Mouse (Mus musculus) layer of hippocampus, postnatal 14 days (tissue): ENCODE data around the gene Lrrc8c. TPM values are rescaled to one million over a fixed set of nuclear protein-coding genes. Genes with fewer than 3 reads are reported as not detected.

ENCODE experiments used
- DNase-seq, 2 experiments: peaks; one replicate each; pipeline ENCODE4 v3.0.0; 2021 to 2022; ENCODE audit warnings: low spot score in 2 of 2, mixed read lengths in 1 of 2
- total RNA-seq, 2 experiments: library from RNA; stranded (reverse); gene quantifications; 2 replicates each; pipeline ENCODE4 v1.2.3; 2021

Lrrc8c gene
- total RNA-seq, 2 experiments from 2014 or later, result 29.0 to 32.0 TPM

DNA sequence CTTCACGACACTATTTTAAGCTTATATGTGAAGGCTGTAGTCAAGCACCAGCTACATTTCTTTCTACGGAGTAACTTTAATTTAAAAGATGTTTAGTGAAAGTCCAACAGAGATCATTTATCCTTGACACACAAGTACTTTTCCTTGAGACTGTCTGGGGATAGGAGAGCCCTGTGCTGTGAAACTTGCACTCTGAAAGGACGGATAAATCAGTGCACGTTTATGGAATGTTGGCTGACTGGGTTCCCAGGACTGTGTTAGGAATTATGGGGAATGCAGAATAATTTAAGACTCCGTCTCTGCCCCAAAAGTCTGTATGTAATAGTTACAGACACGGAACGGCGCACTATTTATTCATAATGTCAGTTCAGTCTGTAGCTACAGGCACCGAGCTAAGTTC lies 74.4 kb downstream of the Lrrc8c start:
- no peak for DNase-seq

DNA sequence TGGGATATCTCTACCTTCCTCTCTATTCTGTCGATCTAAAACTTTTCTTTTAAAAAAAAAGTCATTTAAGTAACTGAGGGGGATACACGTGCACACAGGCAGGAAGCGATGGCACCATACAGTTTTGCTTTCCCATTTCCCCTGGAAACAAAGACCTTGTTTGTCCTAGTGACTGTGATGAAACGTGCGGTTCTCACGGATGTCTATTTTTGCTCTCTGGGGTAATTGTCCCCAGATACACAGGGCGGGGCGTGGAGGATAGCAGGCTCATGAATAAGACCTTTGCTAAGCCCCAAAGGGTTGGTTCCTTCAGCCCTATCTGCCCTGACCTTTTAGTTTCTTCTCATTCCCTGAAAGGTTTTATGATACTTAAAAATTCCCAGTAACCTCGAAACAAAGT lies 79.7 kb downstream of the Lrrc8c start:
- no peak for DNase-seq

DNA sequence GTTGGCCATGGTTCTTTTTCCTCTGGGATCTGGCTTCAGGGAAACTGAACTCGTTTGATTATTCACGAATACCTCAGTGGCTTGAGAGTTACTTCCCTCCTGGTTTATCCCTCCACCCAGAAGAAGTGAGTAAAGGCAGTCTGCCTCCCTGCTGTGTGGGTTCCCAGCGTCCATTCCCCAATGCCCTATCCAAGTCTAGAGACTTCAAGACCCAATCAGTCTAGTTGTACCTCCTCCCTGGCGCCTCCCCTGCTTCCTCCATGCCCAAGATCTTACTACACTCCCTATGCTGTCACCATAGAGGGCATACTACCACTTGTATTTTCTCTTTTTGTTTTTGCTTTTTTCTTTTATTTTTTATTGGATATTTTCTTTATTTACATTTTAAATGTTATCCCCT lies 80.1 kb downstream of the Lrrc8c start:
- no peak for DNase-seq

DNA sequence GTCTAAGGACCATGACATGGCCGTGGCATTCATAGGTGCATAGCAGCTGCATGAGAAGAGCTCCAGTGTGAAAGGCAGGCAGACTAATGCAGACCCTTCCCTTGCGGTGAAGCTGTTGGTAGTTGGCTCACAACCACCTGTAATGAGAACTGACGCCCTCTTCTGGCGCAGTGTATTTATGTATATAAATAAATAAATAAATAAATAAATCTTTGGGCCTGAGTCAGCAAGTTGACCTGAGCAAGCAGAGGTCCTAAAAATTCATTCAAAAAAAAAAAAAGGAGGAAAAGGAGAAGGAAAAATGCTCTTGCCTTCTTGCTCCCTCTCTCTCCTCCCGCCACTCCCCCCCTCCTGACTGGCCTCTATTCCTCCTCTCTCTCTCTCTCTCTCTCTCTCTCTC lies 81.8 kb downstream of the Lrrc8c start:
- no peak for DNase-seq

- DNase-seq, result no peak
Observed at GRCm38 (mm10) chr5:105602585-105602984, 83.4 kb downstream of the Lrrc8c start.

DNA sequence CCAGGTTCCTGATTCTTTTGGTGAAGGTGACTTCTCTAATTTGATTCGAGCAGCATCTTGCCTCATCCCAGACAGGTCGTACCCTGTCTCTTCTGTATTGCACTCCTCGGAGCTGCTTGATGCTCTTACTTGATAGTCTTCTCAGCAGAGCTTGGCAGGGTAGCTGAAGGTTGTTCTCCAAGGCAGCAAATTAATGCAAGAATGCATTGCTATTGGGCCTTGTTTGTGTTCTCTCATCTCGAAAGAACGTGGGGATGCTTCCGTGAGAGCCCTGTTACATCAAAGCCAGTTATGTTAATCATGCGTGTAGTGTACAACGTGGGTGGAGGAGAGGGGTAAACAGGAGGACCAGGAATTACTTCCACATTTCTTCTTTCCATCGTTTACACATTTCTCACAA lies 86.5 kb downstream of the Lrrc8c start:
- DNase-seq, result peak in 1 of 2 experiments; percentile 18

DNA sequence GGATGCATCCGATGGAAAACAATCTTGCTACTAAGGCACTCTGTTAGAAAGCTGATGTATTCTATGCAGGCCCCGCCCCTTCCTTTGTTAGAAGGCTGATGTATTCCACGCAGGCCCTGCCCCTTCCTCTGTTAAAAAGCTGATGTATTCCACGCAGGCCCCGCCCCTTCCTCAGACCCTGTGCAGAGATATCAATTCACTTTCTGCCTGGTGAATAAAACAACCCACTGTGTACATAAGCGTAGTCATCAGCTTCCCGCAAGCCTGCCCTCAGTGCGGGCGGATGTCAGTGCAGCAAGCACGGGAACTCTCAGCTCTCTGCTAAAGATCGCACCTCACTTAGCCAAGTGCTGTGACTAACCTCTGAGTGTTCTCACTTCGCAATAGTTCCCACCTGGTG lies 90.5 kb downstream of the Lrrc8c start:
- no peak for DNase-seq

GRCm38 (mm10) chr5:105613002-105613401 lies 93.8 kb downstream of the Lrrc8c start:
- no peak for DNase-seq

DNA sequence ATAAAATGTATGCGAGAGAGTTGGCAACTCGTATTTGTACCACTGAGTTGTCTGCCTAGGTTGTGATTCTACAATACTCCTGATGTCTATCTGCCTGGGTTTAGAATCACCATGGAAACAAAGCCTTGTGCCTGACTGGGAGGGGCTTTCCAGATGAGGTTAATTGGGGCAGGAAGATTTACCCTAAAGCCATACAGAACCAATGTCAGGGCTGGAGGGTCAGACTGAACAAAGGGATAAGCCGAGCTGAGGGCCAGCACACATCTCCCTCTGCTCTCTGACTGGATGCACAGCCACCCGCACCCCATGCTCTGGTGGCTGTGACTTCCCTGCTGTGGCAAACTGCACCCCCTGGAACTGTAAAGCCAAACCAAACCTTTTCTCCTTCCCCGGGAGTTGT lies 94.8 kb downstream of the Lrrc8c start:
- DNase-seq, result no peak

DNA sequence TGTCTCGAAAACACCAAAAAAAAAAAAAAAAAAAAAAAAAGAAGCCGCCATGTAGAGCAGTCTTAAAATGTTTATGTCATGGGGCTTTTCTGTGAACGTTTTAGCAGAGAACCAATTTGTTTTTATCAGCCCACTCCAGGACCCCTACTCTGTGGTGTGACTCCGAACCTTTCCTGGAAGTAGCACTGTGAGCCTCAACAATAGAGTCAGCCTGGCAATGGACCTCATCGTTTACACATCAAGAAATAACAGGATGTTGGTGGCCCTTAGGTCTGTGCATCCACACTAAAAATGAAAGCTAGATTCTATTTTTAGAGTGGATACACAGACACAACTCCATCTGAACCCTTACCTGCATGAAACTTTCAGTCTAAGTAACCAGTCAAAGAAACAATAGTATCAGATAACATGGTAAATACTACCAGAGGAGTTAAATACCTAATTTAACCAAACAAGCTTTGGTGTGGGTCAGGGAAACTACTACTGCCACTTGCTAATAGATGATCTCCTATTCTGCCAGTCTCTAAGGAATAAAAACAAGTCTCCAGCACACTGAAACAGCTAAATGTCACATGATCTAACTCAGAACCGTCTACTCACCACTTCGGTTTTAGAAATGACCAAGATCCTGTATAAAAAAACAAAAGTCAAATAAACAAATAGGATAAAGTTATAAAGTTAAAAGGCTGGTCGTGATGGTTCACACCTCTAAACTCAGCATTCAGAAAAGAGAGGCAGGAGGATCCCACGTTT lies 95.7 kb downstream of the Lrrc8c start:
- no peak for DNase-seq

DNA sequence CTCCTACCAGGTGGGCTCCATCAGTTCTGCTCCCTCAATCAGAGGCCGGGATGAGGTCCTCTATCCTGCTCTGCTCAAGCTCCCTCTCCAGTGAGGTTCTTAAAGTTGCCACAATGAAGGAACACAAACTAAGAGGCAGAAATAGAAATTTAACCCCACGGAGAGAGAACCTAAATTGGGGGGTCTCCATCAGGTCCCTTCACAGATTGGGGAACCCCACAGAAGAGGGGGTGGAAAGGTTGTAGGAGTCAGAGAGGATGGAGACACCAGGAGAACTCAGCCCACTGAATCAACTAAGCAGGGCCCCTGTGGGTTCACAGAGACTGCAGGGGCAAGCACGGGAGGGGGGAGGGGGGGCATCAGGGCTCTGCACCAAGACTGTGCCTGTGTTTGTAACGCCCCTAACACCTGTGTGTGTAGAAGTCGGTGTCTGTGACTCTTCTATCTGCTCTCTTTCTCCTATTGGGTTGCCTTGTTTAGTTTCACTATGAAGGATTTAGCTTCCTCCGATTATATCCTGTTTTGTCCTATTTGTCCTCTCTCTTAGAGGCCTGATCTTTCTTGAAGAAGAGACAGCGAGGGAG lies 96.8 kb downstream of the Lrrc8c start:
- DNase-seq, result no peak

GRCm38 (mm10) chr5:105616538-105616937 lies 97.3 kb downstream of the Lrrc8c start:
- DNase-seq, result no peak

- no peak for DNase-seq
Observed at GRCm38 (mm10) chr5:105618510-105618909, 99.3 kb downstream of the Lrrc8c start.

DNA sequence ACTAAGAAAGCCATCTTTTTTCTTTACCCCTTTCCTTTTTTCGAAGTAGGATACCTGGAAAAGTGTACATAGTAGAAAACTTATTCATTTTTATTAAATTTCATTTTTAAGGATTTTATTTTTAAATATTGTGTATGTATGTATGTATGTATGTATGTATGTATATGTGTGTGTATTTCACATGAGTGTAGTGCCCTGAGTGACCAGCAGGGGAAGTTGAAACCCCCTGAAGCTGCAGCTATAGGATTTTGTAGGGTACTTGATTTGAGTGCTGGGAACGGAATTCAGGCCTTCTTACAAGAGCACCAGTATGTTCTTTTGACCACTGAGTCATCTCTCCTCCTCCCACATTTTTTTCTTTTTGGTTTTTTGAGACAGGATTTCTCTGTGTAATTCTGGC lies 100.5 kb downstream of the Lrrc8c start:
- DNase-seq, result no peak

DNA sequence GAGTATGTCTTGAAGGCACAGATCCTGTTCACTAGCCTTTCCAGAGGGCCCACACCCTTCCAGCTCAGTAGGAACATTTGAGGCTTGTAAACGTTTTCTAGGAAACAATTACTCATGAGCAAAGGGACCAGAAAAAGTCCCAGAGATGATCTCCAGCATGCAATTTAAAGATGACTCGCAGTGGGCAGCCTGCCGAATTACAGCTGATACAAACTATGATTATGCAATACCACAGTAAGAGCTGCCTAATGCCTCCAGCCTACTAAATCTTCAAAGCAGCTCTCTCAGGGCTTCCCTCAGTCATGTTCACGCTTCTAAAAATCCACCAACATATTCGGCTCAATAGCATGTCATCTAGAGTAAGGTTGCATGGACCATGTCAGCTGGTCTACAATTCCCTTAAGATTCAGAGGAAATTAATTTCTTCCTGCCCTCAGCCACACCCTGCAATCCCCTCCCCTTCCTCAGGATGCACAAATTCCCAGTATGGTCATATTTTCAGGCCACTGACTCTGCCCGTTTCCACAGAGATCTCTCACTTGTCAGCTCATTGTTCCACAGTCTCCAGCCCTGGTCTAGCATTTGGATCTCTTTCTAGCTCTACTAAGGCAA lies 101.4 kb downstream of the Lrrc8c start:
- peak in 1 of 2 experiments; percentile 28 for DNase-seq

GRCm38 (mm10) chr5:105623074-105623713 lies 104.0 kb downstream of the Lrrc8c start:
- no peak for DNase-seq

- no peak for DNase-seq
Observed at GRCm38 (mm10) chr5:105624257-105624656, 105.1 kb downstream of the Lrrc8c start.

DNA sequence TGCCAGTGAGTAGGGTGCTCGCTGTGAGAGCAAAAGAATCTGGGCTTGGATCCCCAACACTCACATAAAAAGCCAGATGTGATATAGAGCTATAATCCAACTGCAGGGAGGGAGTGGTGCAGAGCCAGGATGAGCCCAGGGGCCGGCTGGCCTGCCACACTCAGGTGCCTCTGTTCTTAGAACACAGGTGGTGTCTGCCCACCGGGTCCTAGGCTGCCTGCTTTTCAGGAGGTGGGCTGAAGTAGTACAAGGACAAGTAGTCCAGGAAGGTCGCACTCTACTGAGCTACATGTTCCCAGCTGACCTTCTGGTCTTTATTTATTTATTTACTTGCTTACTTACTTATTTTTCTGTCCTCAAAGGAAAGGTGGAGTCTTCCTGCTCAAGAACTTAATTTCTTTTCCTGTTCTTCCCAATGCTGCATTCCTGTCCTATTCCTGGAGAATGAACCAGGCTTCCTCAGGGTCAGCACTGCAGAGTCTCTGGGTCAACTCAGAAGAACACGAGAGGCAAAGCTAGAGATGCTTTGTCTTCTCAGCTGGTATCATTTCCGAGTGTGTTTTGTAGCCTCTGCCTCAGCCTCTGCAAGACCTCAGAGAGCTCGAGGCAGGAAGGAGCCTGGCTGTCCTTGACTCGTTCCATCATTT lies 106.4 kb downstream of the Lrrc8c start:
- DNase-seq, result no peak

GRCm38 (mm10) chr5:105626355-105626754 lies 107.2 kb downstream of the Lrrc8c start:
- no peak for DNase-seq

GRCm38 (mm10) chr5:105627093-105627492 lies 107.9 kb downstream of the Lrrc8c start:
- DNase-seq, result no peak

DNA sequence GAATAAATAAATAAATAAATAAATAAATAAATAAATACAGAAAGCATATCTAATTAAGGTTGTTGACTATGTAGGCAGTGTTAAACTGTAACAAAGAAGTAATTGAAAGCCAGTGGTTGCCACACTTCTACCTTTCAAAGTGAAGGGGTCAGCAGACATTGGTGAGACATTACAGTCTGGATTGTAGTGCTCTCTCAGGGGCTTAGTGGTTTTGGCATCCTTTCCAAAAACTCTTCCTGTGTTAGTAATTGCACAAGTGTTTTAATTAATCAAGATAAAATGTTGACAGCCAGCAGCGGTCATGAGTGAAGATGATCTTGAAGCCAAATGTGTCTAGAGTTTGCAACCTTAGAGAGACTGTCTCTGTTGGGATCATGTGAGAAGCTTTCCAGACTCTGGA lies 110.8 kb downstream of the Lrrc8c start:
- DNase-seq, result no peak

- no peak for DNase-seq
Observed at GRCm38 (mm10) chr5:105632066-105632465, 112.9 kb downstream of the Lrrc8c start.
